Mouse (Mus musculus): ENCODE data around the gene Ppil1. TPM values are rescaled to one million over a fixed set of nuclear protein-coding genes. Genes with fewer than 3 reads are reported as not detected.

Gene Ppil1
- polyA plus RNA-seq, 1 experiment: 66.6 TPM

GRCm38 (mm10) chr17:29216078-29216477, 47.9 kb downstream of the Ppil1 start:
- DNase-seq (ENCODE audit: low read depth): peak; percentile 37
- TF ChIP-seq POLR2A (IDR thresholded peaks at IDR 0.05; ENCODE audit: borderline replicate concordance, extremely low read depth, insufficient read depth, insufficient read length, poor library complexity, severe bottlenecking) (no peak), CTCF (IDR thresholded peaks at IDR 0.05; ENCODE audit: borderline replicate concordance, extremely low read depth, insufficient read depth, insufficient read length) (no peak)

- peak; percentile 71 for DNase-seq (ENCODE audit: low read depth)
- TF ChIP-seq POLR2A (IDR thresholded peaks at IDR 0.05; ENCODE audit: borderline replicate concordance, extremely low read depth, insufficient read depth, insufficient read length, poor library complexity, severe bottlenecking) (no peak), CTCF (IDR thresholded peaks at IDR 0.05; ENCODE audit: borderline replicate concordance, extremely low read depth, insufficient read depth, insufficient read length) (no peak)
Observed at GRCm38 (mm10) chr17:29214655-29215054, 49.3 kb downstream of the Ppil1 start.

GRCm38 (mm10) chr17:29214193-29214456, 49.9 kb downstream of the Ppil1 start:
- no peak for TF ChIP-seq CTCF (IDR thresholded peaks at IDR 0.05; ENCODE audit: borderline replicate concordance, extremely low read depth, insufficient read depth, insufficient read length)
- no peak for TF ChIP-seq POLR2A (IDR thresholded peaks at IDR 0.05; ENCODE audit: borderline replicate concordance, extremely low read depth, insufficient read depth, insufficient read length, poor library complexity, severe bottlenecking)
- no peak for DNase-seq (ENCODE audit: low read depth)

- TF ChIP-seq CTCF (IDR thresholded peaks at IDR 0.05; ENCODE audit: borderline replicate concordance, extremely low read depth, insufficient read depth, insufficient read length) (no peak), POLR2A (IDR thresholded peaks at IDR 0.05; ENCODE audit: borderline replicate concordance, extremely low read depth, insufficient read depth, insufficient read length, poor library complexity, severe bottlenecking) (no peak)
Observed at GRCm38 (mm10) chr17:29213381-29214192, 50.4 kb downstream of the Ppil1 start.

GRCm38 (mm10) chr17:29211836-29212235, 52.1 kb downstream of the Ppil1 start:
- TF ChIP-seq CTCF (IDR thresholded peaks at IDR 0.05; ENCODE audit: borderline replicate concordance, extremely low read depth, insufficient read depth, insufficient read length) (no peak), POLR2A (IDR thresholded peaks at IDR 0.05; ENCODE audit: borderline replicate concordance, extremely low read depth, insufficient read depth, insufficient read length, poor library complexity, severe bottlenecking) (no peak)
- DNase-seq (ENCODE audit: low read depth): no peak

More at GRCm38 (mm10) chr17:29213381-29214192, 50.4 kb downstream of the Ppil1 start:
- peak; percentile 95 for DNase-seq (ENCODE audit: low read depth)

- DNase-seq (ENCODE audit: low read depth): no peak
- TF ChIP-seq CTCF (IDR thresholded peaks at IDR 0.05; ENCODE audit: borderline replicate concordance, extremely low read depth, insufficient read depth, insufficient read length): no peak
- no peak for TF ChIP-seq POLR2A (IDR thresholded peaks at IDR 0.05; ENCODE audit: borderline replicate concordance, extremely low read depth, insufficient read depth, insufficient read length, poor library complexity, severe bottlenecking)
Observed at GRCm38 (mm10) chr17:29210037-29210436, 53.9 kb downstream of the Ppil1 start.

GRCm38 (mm10) chr17:29206052-29206451, 57.9 kb downstream of the Ppil1 start:
- no peak for TF ChIP-seq POLR2A (IDR thresholded peaks at IDR 0.05; ENCODE audit: borderline replicate concordance, extremely low read depth, insufficient read depth, insufficient read length, poor library complexity, severe bottlenecking)
- no peak for TF ChIP-seq CTCF (IDR thresholded peaks at IDR 0.05; ENCODE audit: borderline replicate concordance, extremely low read depth, insufficient read depth, insufficient read length)
- DNase-seq (ENCODE audit: low read depth): no peak

GRCm38 (mm10) chr17:29202604-29203003, 61.4 kb downstream of the Ppil1 start:
- no peak for DNase-seq (ENCODE audit: low read depth)
- no peak for TF ChIP-seq CTCF (IDR thresholded peaks at IDR 0.05; ENCODE audit: borderline replicate concordance, extremely low read depth, insufficient read depth, insufficient read length)
- TF ChIP-seq POLR2A (IDR thresholded peaks at IDR 0.05; ENCODE audit: borderline replicate concordance, extremely low read depth, insufficient read depth, insufficient read length, poor library complexity, severe bottlenecking): no peak

Other genes starting within 250 kb of the Ppil1 start
- gene Srsf3, start 231.6 kb downstream of the Ppil1 start, polyA plus RNA-seq (2012; rRNA removed): 330 and 391 TPM in 2 replicates
- 23.9 and 28.9 TPM in 2 replicates for gene Cdkn1a, start 173.2 kb downstream of the Ppil1 start, polyA plus RNA-seq (2012; rRNA removed)
- gene Rab44, start 150.0 kb downstream of the Ppil1 start, polyA plus RNA-seq (2012; rRNA removed): 0.23 and 0.49 TPM in 2 replicates
- gene Cpne5, start 26.0 kb downstream of the Ppil1 start, polyA plus RNA-seq (2012; rRNA removed): 29.4 and 37.8 TPM in 2 replicates
- 80.8 and 84.9 TPM in 2 replicates for gene BC004004, start 4.6 kb upstream of the Ppil1 start, polyA plus RNA-seq (2012; rRNA removed)
- gene Pi16, start 53.5 kb upstream of the Ppil1 start, polyA plus RNA-seq (2012; rRNA removed): 2.9 and 3.6 TPM in 2 replicates
- 698 and 767 TPM in 2 replicates for gene Mtch1, start 83.7 kb upstream of the Ppil1 start, polyA plus RNA-seq (2012; rRNA removed)
- 6.1 and 6.4 TPM in 2 replicates for gene Fgd2, start 96.7 kb upstream of the Ppil1 start, polyA plus RNA-seq (2012; rRNA removed)
- 11.4 and 15.6 TPM in 2 replicates for gene Pim1, start 226.6 kb upstream of the Ppil1 start, polyA plus RNA-seq (2012; rRNA removed)